Mouse (Mus musculus) gastrocnemius, postnatal 36 days (tissue): Measurements from ENCODE around the gene G2e3. TPM values are rescaled to one million over a fixed set of nuclear protein-coding genes. Genes with fewer than 3 reads are reported as not detected.

ENCODE experiments used
- total RNA-seq, 2 experiments: library from RNA; stranded (reverse); gene quantifications; 2 replicates each; pipeline ENCODE4 v1.2.3; 2021

The G2e3 gene
- total RNA-seq, 2 experiments from 2014 or later = 1.8 to 1.9 TPM

Other genes starting within 250 kb of the G2e3 start
- 10 to 100 TPM; 14.4 to 17.8 TPM for gene Scfd1, start 29.4 kb downstream of the G2e3 start, total RNA-seq
- gene Coch, start 245.3 kb downstream of the G2e3 start, total RNA-seq = under 1 TPM in 1 of 2 experiments, not detected in 1; 0.18 TPM